Mouse (Mus musculus) stomach, postnatal 0 days (tissue): ENCODE data around the gene Hbq1b. TPM values are rescaled to one million over a fixed set of nuclear protein-coding genes. Genes with fewer than 3 reads are reported as not detected.

ENCODE experiments used
- ATAC-seq: fragments of 200-750 bp; cut with Nextera tagmentation; 2 replicates; pipeline ENCODE4 v1.8.0; 2017; ENCODE audit not compliant: low FRiP score, low TSS enrichment
- DNase-seq: peaks from one replicate; pipeline ENCODE4 v3.0.0-alpha.2; 2016; ENCODE audit warnings: low spot score
- H3K27ac ChIP-seq: fragments of 300-500 bp; sonication (generic); replicated peaks from 2 replicates; pipeline ENCODE4 v1.5.1; 2014; ENCODE audit warnings: mild to moderate bottlenecking, control low read depth
- H3K27me3 ChIP-seq: fragments of 300-500 bp; sonication (generic); 2 replicates; pipeline ENCODE4 v1.6.1; 2014; ENCODE audit warnings: low read length; ENCODE audit not compliant: control insufficient read depth, insufficient read depth
- H3K36me3 ChIP-seq: fragments of 300-500 bp; sonication (generic); 2 replicates; pipeline ENCODE4 v1.6.1; 2014; ENCODE audit warnings: low read length, mixed read lengths; ENCODE audit not compliant: control insufficient read depth, insufficient read depth
- H3K4me1 ChIP-seq: fragments of 300-500 bp; sonication (generic); replicated peaks from 2 replicates; pipeline ENCODE4 v1.6.1; 2014; ENCODE audit warnings: antibody characterized with exemption; ENCODE audit not compliant: control insufficient read depth, insufficient read depth
- H3K4me2 ChIP-seq: fragments of 300-500 bp; sonication (generic); replicated peaks from 2 replicates; pipeline ENCODE4 v1.6.1; 2014; ENCODE audit warnings: low read depth, mild to moderate bottlenecking, control low read depth, moderate library complexity
- H3K4me3 ChIP-seq: fragments of 300-500 bp; sonication (generic); 2 replicates; pipeline ENCODE4 v1.5.1; 2014; ENCODE audit warnings: low read depth, low read length, control low read depth
- H3K9ac ChIP-seq: fragments of 300-500 bp; sonication (generic); 2 replicates; pipeline ENCODE4 v1.6.1; 2014; ENCODE audit warnings: mild to moderate bottlenecking, low read length, control low read depth, mixed read lengths
- H3K9me3 ChIP-seq: fragments of 300-500 bp; sonication (generic); 2 replicates; pipeline ENCODE4 v1.6.1; 2016; ENCODE audit warnings: low read length; ENCODE audit not compliant: control insufficient read depth
- CTCF ChIP-seq: IDR thresholded peaks from 2 replicates; pipeline ENCODE4 v1.5.1; 2016; ENCODE audit warnings: antibody characterized with exemption, low read depth, mild to moderate bottlenecking, moderate library complexity
- WGBS: fragments of 180-500 bp; shearing (Covaris S2); extraction: QIAGEN DNeasy Blood & Tissue Kit; methylation state at CpG from one replicate; pipeline ENCODE4 v1.1.7; 2014; 5-methylcytosine and 5-hydroxymethylcytosine counted together
- polyA plus RNA-seq: library from polyadenylated mRNA; unstranded; fragments of >200 nt; fragmentation: Nextera tagmentation; extraction: Ambion mirVana; gene quantifications from 2 replicates; pipeline ENCODE4 v1.2.1, GENCODE M21; 2015

Hbq1b gene
- polyA plus RNA-seq, 1 experiment from 2014 or later = 0.18 TPM

GRCm38 (mm10) chr11:32336435-32336907, 49.7 kb downstream of the Hbq1b start:
- H3K9ac ChIP-seq = no peak overlapping the region
- H3K4me3 ChIP-seq = no peak overlapping the region
- no peaks in the 10 kb centered on the region for H3K4me1 ChIP-seq
- H3K27me3 ChIP-seq = no peaks in the 10 kb centered on the region
- ATAC-seq (no peak; the same call in 1 of the 2 replicates), DNase-seq (no peak)
- H3K9me3 ChIP-seq = no peaks in the 10 kb centered on the region
- H3K36me3 ChIP-seq = no peaks in the 10 kb centered on the region
- 72% methylated on average over 6 of the region's 6 CpGs for WGBS
- TF ChIP-seq CTCF = no peak
- H3K4me2 ChIP-seq = no peak overlapping the region
- H3K27ac ChIP-seq = no peak overlapping the region

Other genes with a start within 250 kb of the Hbq1b start
- 0.02 TPM in 1 of 2 replicates, not detected in the other for gene Il9r, start 86.7 kb upstream of the Hbq1b start, polyA plus RNA-seq
- gene Snrnp25, start 81.5 kb upstream of the Hbq1b start, polyA plus RNA-seq = 50.5 and 54.3 TPM in 2 replicates
- 35.8 and 38.5 TPM in 2 replicates for gene Rhbdf1, start 64.7 kb upstream of the Hbq1b start, polyA plus RNA-seq
- 19.9 and 22.1 TPM in 2 replicates for gene Mpg, start 60.5 kb upstream of the Hbq1b start, polyA plus RNA-seq
- 28.0 and 28.2 TPM in 2 replicates for gene Nprl3, start 19.3 kb upstream of the Hbq1b start, polyA plus RNA-seq
- gene Hba-x, start 10.6 kb upstream of the Hbq1b start, polyA plus RNA-seq = 0.18 TPM in 1 of 2 replicates, not detected in the other
- 317 and 411 TPM in 2 replicates for gene Hba-a1, start 3.5 kb upstream of the Hbq1b start, polyA plus RNA-seq
- 728 and 926 TPM in 2 replicates for gene Hba-a2, start 9.5 kb downstream of the Hbq1b start, polyA plus RNA-seq
- not detected in 2 replicates for gene Hbq1a, start 13.1 kb downstream of the Hbq1b start, polyA plus RNA-seq
- 4.8 and 5.0 TPM in 2 replicates for gene Sh3pxd2b, start 60.9 kb downstream of the Hbq1b start, polyA plus RNA-seq
- 16.7 and 18.6 TPM in 2 replicates for gene Ubtd2, start 168.4 kb downstream of the Hbq1b start, polyA plus RNA-seq
- 0.16 and 0.52 TPM in 2 replicates for gene Efcab9, start 245.1 kb downstream of the Hbq1b start, polyA plus RNA-seq
- gene Stk10, start 246.3 kb downstream of the Hbq1b start, polyA plus RNA-seq = 1.1 and 1.6 TPM in 2 replicates